Mouse (Mus musculus) adrenal gland, postnatal 14 days (tissue): Measurements from ENCODE around the gene BC030867. TPM values are rescaled to one million over a fixed set of nuclear protein-coding genes. Genes with fewer than 3 reads are reported as not detected.

ENCODE experiments used
- microRNA-seq, 2 experiments: library from miRNA; unstranded; fragments of <30 nt; microRNA quantifications; one replicate each; pipeline ENCODE4 v1.2.0; 2021
- total RNA-seq: library from RNA; stranded (reverse); gene quantifications from 2 replicates; pipeline ENCODE4 v1.2.3, GENCODE M21; 2021

Gene BC030867
- total RNA-seq, 1 experiment from 2014 or later: 1.7 TPM

Small RNA genes within 50 kb of the gene (microRNA-seq; reads per million reads assigned to microRNA genes)
- gene Mir8101: 2.7 to 4.3 reads per million in 2 experiments

Other genes starting within 250 kb of the BC030867 start
- gene Mpp3, start 220.4 kb upstream of the BC030867 start, total RNA-seq: 9.0 and 14.8 TPM in 2 replicates
- 50.5 and 61.4 TPM in 2 replicates for gene Cd300lg, start 207.4 kb upstream of the BC030867 start, total RNA-seq
- 8.6 and 10.1 TPM in 2 replicates for gene Mpp2, start 160.4 kb upstream of the BC030867 start, total RNA-seq
- not detected in 2 replicates for gene Ppy, start 147.6 kb upstream of the BC030867 start, total RNA-seq
- gene Pyy, start 141.1 kb upstream of the BC030867 start, total RNA-seq: not detected in 2 replicates
- 0.60 and 5.8 TPM in 2 replicates for gene Nags, start 103.4 kb upstream of the BC030867 start, total RNA-seq
- gene Tmem101, start 92.5 kb upstream of the BC030867 start, total RNA-seq: 14.4 and 16.5 TPM in 2 replicates
- 78.7 and 81.0 TPM in 2 replicates for gene Lsm12, start 63.6 kb upstream of the BC030867 start, total RNA-seq
- gene G6pc3, start 59.3 kb upstream of the BC030867 start, total RNA-seq: 82.8 and 83.7 TPM in 2 replicates
- gene Hdac5, start 18.7 kb upstream of the BC030867 start, total RNA-seq: 81.1 and 83.7 TPM in 2 replicates
- 0.11 and 0.19 TPM in 2 replicates for gene Asb16, start 19.9 kb downstream of the BC030867 start, total RNA-seq
- 40.1 and 40.4 TPM in 2 replicates for gene Tmub2, start 36.0 kb downstream of the BC030867 start, total RNA-seq
- 47.9 and 53.4 TPM in 2 replicates for gene Atxn7l3, start 47.7 kb downstream of the BC030867 start, total RNA-seq
- 102 and 106 TPM in 2 replicates for gene Ubtf, start 70.9 kb downstream of the BC030867 start, total RNA-seq
- 17.5 and 72.4 TPM in 2 replicates for gene Slc4a1, start 117.3 kb downstream of the BC030867 start, total RNA-seq
- gene Rundc3a, start 144.5 kb downstream of the BC030867 start, total RNA-seq: 31.3 and 31.6 TPM in 2 replicates
- 373 and 415 TPM in 2 replicates for gene Slc25a39, start 159.1 kb downstream of the BC030867 start, total RNA-seq
- 180 and 194 TPM in 2 replicates for gene Grn, start 181.4 kb downstream of the BC030867 start, total RNA-seq
- 8.2 and 9.6 TPM in 2 replicates for gene Fam171a2, start 198.8 kb downstream of the BC030867 start, total RNA-seq
- 4.6 and 7.4 TPM in 2 replicates for gene Itga2b, start 221.2 kb downstream of the BC030867 start, total RNA-seq